Mouse (Mus musculus): Measurements from ENCODE around the gene Pclaf. TPM values are rescaled to one million over a fixed set of nuclear protein-coding genes. Genes with fewer than 3 reads are reported as not detected.

Pclaf gene
- 31.1 and 61.8 TPM in 2 replicates for polyA plus RNA-seq (2012; rRNA removed)
- polyA plus RNA-seq (2014; fragmentation: Nextera tagmentation; extraction: Ambion mirVana) = 73.0 and 78.6 TPM in 2 replicates

GRCm38 (mm10) chr9:65890143-65890628, at the start of gene Pclaf:
TSS of gene Pclaf (plus strand) at chr9:65890237.
- TF ChIP-seq EP300 (IDR thresholded peaks at IDR 0.05; ENCODE audit: low read depth) (no peak), CTCF (IDR thresholded peaks at IDR 0.05; ENCODE audit: low read depth) (peak; percentile 11; the same call in 1 of the 2 replicates)
- H3K27me3 ChIP-seq (ENCODE audit: control insufficient read depth, insufficient read depth, low read length) = no peaks in the 10 kb centered on the region
- H3K4me2 ChIP-seq (ENCODE audit: low read depth) = peak within 1 kb of the TSS; percentile 79
- peaks cover 20% of the 10 kb centered on the region for H3K36me3 ChIP-seq (replicated peaks; ENCODE audit: control insufficient read depth, insufficient read depth, low read depth)
- ATAC-seq (ENCODE audit: insufficient read depth) (peak; percentile 94), DNase-seq (ENCODE audit: low read depth in 3 of 3, low spot score in 3 of 3) (peak; percentile 80 to 88 (median 83))
- 1% methylated on average over 21 of the region's 21 CpGs for whole genome bisulfite sequencing (ENCODE audit: insufficient replicate concordance)
- no peaks in the 10 kb centered on the region for H3K9me3 ChIP-seq (ENCODE audit: control insufficient read depth, low read length)
- peak within 1 kb of the TSS; percentile 2 for H3K27ac ChIP-seq
- H3K4me3 ChIP-seq (ENCODE audit: insufficient read depth in 1 of 2, low read depth in 2 of 2, low read length in 2 of 2) = peak within 1 kb of the TSS; percentile 70 to 90
- peak within 1 kb of the TSS; percentile 86 for H3K9ac ChIP-seq (replicated peaks)
- H3K4me1 ChIP-seq (replicated peaks; ENCODE audit: control insufficient read depth in 2 of 2, insufficient read depth in 2 of 2, low read length in 1 of 2) = peaks cover 7% of the 10 kb centered on the region in 2 experiments; a peak in 3 of 4 replicates

GRCm38 (mm10) chr9:65844421-65845165, 45.4 kb upstream of the Pclaf start:
- no peak for TF ChIP-seq EP300 (IDR thresholded peaks at IDR 0.05; ENCODE audit: low read depth)
- no peak for TF ChIP-seq CTCF (IDR thresholded peaks at IDR 0.05; ENCODE audit: low read depth)
- no peak overlapping the region for H3K27ac ChIP-seq

DNA sequence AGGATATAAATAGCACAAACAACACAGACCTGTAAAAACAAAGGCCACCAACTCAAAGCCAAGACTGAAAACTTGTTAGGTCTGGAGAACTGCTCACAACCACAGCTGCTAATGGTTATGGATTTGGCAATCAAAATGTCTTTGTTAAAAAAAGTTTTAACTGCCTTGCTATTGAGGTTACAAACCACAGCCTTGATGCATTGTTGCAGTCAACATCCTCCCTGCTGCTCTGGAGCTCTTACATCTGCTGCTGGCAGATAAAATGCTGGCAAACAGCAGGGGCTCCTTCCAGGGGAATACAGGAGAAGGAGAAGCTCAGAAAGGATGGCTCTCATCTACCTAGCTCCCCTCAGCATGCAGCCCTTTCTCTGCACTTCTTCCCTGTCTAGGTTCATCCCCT, 41.9 kb upstream of the Pclaf start:
- Histone ChIP-seq H3K36me3 (replicated peaks; ENCODE audit: control insufficient read depth, insufficient read depth, low read depth) (peaks cover 6% of the 10 kb centered on the region), H3K4me1 (replicated peaks; ENCODE audit: control insufficient read depth in 2 of 2, insufficient read depth in 2 of 2, low read length in 1 of 2) (peaks cover 0 to 5% of the 10 kb centered on the region in 2 experiments; a peak in 3 of 4 replicates), H3K9me3 (ENCODE audit: control insufficient read depth, low read length) (no peaks in the 10 kb centered on the region), H3K9ac (replicated peaks) (no peak overlapping the region), H3K4me2 (ENCODE audit: low read depth) (no peak overlapping the region), H3K27ac (no peak overlapping the region), H3K27me3 (ENCODE audit: control insufficient read depth, insufficient read depth, low read length) (no peaks in the 10 kb centered on the region), H3K4me3 (ENCODE audit: insufficient read depth in 1 of 2, low read depth in 2 of 2, low read length in 2 of 2) (no peak overlapping the region)
- ATAC-seq (ENCODE audit: insufficient read depth) (no peak), DNase-seq (ENCODE audit: low read depth in 3 of 3, low spot score in 3 of 3) (no peak)
- TF ChIP-seq CTCF (IDR thresholded peaks at IDR 0.05; ENCODE audit: low read depth) (no peak), EP300 (IDR thresholded peaks at IDR 0.05; ENCODE audit: low read depth) (no peak)

More at GRCm38 (mm10) chr9:65844421-65845165, 45.4 kb upstream of the Pclaf start:
- ATAC-seq (ENCODE audit: insufficient read depth) (no peak), DNase-seq (ENCODE audit: low read depth in 3 of 3, low spot score in 3 of 3) (no peak)
- H3K4me3 ChIP-seq (ENCODE audit: insufficient read depth in 1 of 2, low read depth in 2 of 2, low read length in 2 of 2) = no peak overlapping the region
- no peaks in the 10 kb centered on the region for H3K36me3 ChIP-seq (replicated peaks; ENCODE audit: control insufficient read depth, insufficient read depth, low read depth)
- H3K27me3 ChIP-seq (ENCODE audit: control insufficient read depth, insufficient read depth, low read length) = no peaks in the 10 kb centered on the region
- no peak overlapping the region for H3K9ac ChIP-seq (replicated peaks)
- no peaks in the 10 kb centered on the region for H3K9me3 ChIP-seq (ENCODE audit: control insufficient read depth, low read length)
- 60% methylated on average over 7 of the region's 7 CpGs for WGBS (ENCODE audit: insufficient replicate concordance)
- no peak overlapping the region for H3K4me2 ChIP-seq (ENCODE audit: low read depth)
- H3K4me1 ChIP-seq (replicated peaks; ENCODE audit: control insufficient read depth in 2 of 2, insufficient read depth in 2 of 2, low read length in 1 of 2) = peaks cover 0 to 5% of the 10 kb centered on the region in 2 experiments; a peak in 3 of 4 replicates

DNA sequence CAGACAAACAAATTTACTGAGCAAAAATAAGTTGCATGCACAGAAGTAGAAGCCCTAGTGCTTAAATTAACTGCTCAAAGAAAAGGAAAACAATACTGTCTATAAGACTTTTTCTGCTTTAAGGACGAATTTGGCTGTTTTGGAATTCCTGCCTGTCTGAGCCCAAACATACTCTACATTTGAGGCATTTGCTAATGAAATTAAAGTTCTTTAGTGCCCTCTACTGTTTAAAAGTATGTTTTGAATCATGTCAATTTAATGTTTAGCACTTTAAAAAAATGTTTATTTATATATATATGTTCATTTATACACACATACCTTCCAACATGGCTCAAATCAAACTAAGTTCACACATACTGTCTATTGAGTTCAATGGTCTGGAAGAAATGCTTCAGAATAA, 39.8 kb upstream of the Pclaf start:
- Histone ChIP-seq H3K4me3 (ENCODE audit: insufficient read depth in 1 of 2, low read depth in 2 of 2, low read length in 2 of 2) (no peak overlapping the region), H3K27me3 (ENCODE audit: control insufficient read depth, insufficient read depth, low read length) (no peaks in the 10 kb centered on the region), H3K36me3 (replicated peaks; ENCODE audit: control insufficient read depth, insufficient read depth, low read depth) (peaks cover 6% of the 10 kb centered on the region), H3K9ac (replicated peaks) (no peak overlapping the region), H3K27ac (no peak overlapping the region), H3K4me2 (ENCODE audit: low read depth) (no peak overlapping the region), H3K9me3 (ENCODE audit: control insufficient read depth, low read length) (no peaks in the 10 kb centered on the region), H3K4me1 (replicated peaks; ENCODE audit: control insufficient read depth in 2 of 2, insufficient read depth in 2 of 2, low read length in 1 of 2) (peaks cover 0 to 5% of the 10 kb centered on the region in 2 experiments; a peak in 3 of 4 replicates)
- DNase-seq (ENCODE audit: low read depth in 3 of 3, low spot score in 3 of 3) (no peak), ATAC-seq (ENCODE audit: insufficient read depth) (no peak)
- 5% methylated on average over 1 of the region's 1 CpGs for WGBS (ENCODE audit: insufficient replicate concordance)
- no peak for TF ChIP-seq EP300 (IDR thresholded peaks at IDR 0.05; ENCODE audit: low read depth)
- no peak; the same call in 1 of the 2 replicates for TF ChIP-seq CTCF (IDR thresholded peaks at IDR 0.05; ENCODE audit: low read depth)

DNA sequence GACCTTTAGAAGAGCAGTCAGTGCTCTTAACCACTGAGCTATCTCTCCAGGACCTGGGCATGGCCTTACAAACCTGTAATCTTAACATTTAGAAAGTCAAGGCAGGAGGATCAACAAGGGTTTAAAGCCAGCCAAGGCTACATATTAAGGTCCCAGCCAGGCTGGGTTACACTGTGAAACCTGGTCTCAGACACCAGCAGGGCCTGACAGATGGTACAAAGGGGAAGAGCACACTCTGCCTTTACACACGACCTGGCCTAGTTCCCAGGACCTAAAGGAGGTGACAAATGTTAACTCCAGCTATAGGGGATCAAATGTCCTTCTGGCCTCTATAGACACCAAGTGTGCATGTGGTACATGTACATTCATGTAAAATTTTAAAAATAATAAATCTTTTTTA, 30.4 kb upstream of the Pclaf start:
- no peak overlapping the region for H3K4me2 ChIP-seq (ENCODE audit: low read depth)
- 47% methylated on average over 1 of the region's 1 CpGs for WGBS (ENCODE audit: insufficient replicate concordance)
- peaks cover 6% of the 10 kb centered on the region for H3K36me3 ChIP-seq (replicated peaks; ENCODE audit: control insufficient read depth, insufficient read depth, low read depth)

More for the DNA sequence above, 30.4 kb upstream of the Pclaf start:
- H3K9me3 ChIP-seq (ENCODE audit: control insufficient read depth, low read length) = no peaks in the 10 kb centered on the region
- no peak for TF ChIP-seq CTCF (IDR thresholded peaks at IDR 0.05; ENCODE audit: low read depth)
- TF ChIP-seq EP300 (IDR thresholded peaks at IDR 0.05; ENCODE audit: low read depth) = no peak
- DNase-seq (ENCODE audit: low read depth in 3 of 3, low spot score in 3 of 3) (no peak), ATAC-seq (ENCODE audit: insufficient read depth) (no peak)
- no peak overlapping the region for H3K9ac ChIP-seq (replicated peaks)
- no peaks in the 10 kb centered on the region for H3K4me1 ChIP-seq (replicated peaks; ENCODE audit: control insufficient read depth in 2 of 2, insufficient read depth in 2 of 2, low read length in 1 of 2)
- no peak overlapping the region for H3K27ac ChIP-seq
- no peak overlapping the region for H3K4me3 ChIP-seq (ENCODE audit: insufficient read depth in 1 of 2, low read depth in 2 of 2, low read length in 2 of 2)
- no peaks in the 10 kb centered on the region for H3K27me3 ChIP-seq (ENCODE audit: control insufficient read depth, insufficient read depth, low read length)
